Mouse (Mus musculus) heart, embryonic 14.5 days (tissue): Measurements from ENCODE around the gene Stk40. TPM values are rescaled to one million over a fixed set of nuclear protein-coding genes. Genes with fewer than 3 reads are reported as not detected.

Experiments
- ATAC-seq: fragments of 200-750 bp; cut with Nextera tagmentation; 2 replicates; pipeline ENCODE4 v1.8.0; 2017; ENCODE audit warnings: low read depth, moderate TSS enrichment; ENCODE audit not compliant: insufficient number of reproducible peaks, insufficient read depth, low FRiP score
- H3K27ac ChIP-seq, 2 experiments: fragments of 200-500 bp in 1 of 2; fragments of 300-500 bp in 1 of 2; sonication (generic) in 1 of 2; replicated peaks in 1 of 2; 2 replicates each; pipeline ENCODE4 v1.5.1; 2012 to 2014; ENCODE audit warnings: low read depth in 2 of 2, low read length in 2 of 2, control low read depth in 1 of 2, mild to moderate bottlenecking in 1 of 2, mixed read lengths in 1 of 2; ENCODE audit not compliant: control insufficient read depth in 1 of 2, insufficient read depth in 1 of 2
- H3K27me3 ChIP-seq: fragments of 300-500 bp; sonication (generic); 2 replicates; pipeline ENCODE4 v1.6.1; 2014; ENCODE audit warnings: mild to moderate bottlenecking, low read length, control low read depth; ENCODE audit not compliant: control insufficient read depth, insufficient read depth
- H3K36me3 ChIP-seq: fragments of 300-500 bp; sonication (generic); 2 replicates; pipeline ENCODE4 v1.6.1; 2014; ENCODE audit warnings: mild to moderate bottlenecking, control low read depth, low read length, mixed read lengths; ENCODE audit not compliant: control insufficient read depth, insufficient read depth
- H3K4me1 ChIP-seq, 2 experiments: fragments of 200-500 bp in 1 of 2; fragments of 300-500 bp in 1 of 2; sonication (generic) in 1 of 2; 2 replicates each; pipeline ENCODE4 v1.6.1; 2012 to 2014; ENCODE audit warnings: low read length in 2 of 2, control low read depth in 1 of 2, mixed read lengths in 1 of 2; ENCODE audit not compliant: control insufficient read depth in 2 of 2, insufficient read depth in 2 of 2
- H3K4me2 ChIP-seq: fragments of 300-500 bp; sonication (generic); 2 replicates; pipeline ENCODE4 v1.6.1; 2014; ENCODE audit warnings: mild to moderate bottlenecking, low read length
- H3K4me3 ChIP-seq, 2 experiments: fragments of 200-500 bp in 1 of 2; fragments of 300-500 bp in 1 of 2; sonication (generic) in 1 of 2; 2 replicates each; pipeline ENCODE4 v1.5.1; 2012 to 2014; ENCODE audit warnings: low read length in 2 of 2, mild to moderate bottlenecking in 2 of 2, control low read depth in 1 of 2, low read depth in 1 of 2, moderate library complexity in 1 of 2; ENCODE audit not compliant: control insufficient read depth in 1 of 2, insufficient read depth in 1 of 2
- H3K9ac ChIP-seq: fragments of 300-500 bp; sonication (generic); 2 replicates; pipeline ENCODE4 v1.6.1; 2014; ENCODE audit warnings: mild to moderate bottlenecking, low read length
- H3K9me3 ChIP-seq: fragments of 300-500 bp; sonication (generic); 2 replicates; pipeline ENCODE4 v1.6.1; 2016; ENCODE audit warnings: low read length, control low read depth; ENCODE audit not compliant: control insufficient read depth
- WGBS: fragments of 180-500 bp; shearing (Covaris S2); extraction: QIAGEN DNeasy Blood & Tissue Kit; methylation state at CpG from one replicate; pipeline ENCODE4 v1.1.7; 2014; 5-methylcytosine and 5-hydroxymethylcytosine counted together
- polyA plus RNA-seq: library from polyadenylated mRNA; unstranded; fragments of >200 nt; fragmentation: Nextera tagmentation; extraction: Ambion mirVana; gene quantifications from 2 replicates; pipeline ENCODE4 v1.2.1, GENCODE M21; 2014

The Stk40 gene
- polyA plus RNA-seq, 1 experiment from 2014 or later: 17.8 TPM

- H3K4me1 ChIP-seq: peaks cover 34 to 37% of the 10 kb centered on the region in 2 experiments
- H3K9ac ChIP-seq: no peak overlapping the region
- no peaks in the 10 kb centered on the region for H3K9me3 ChIP-seq
- H3K27ac ChIP-seq: peak overlapping the region; percentile 15 to 81; a peak in 3 of 4 replicates
- H3K36me3 ChIP-seq: peaks cover 5% of the 10 kb centered on the region; the same call in 1 of the 2 replicates
- WGBS: 75% methylated on average over 6 of the region's 6 CpGs
- peak overlapping the region; percentile 70 for H3K4me2 ChIP-seq
- ATAC-seq: no peak
- peaks cover 14% of the 10 kb centered on the region; the same call in 1 of the 2 replicates for H3K27me3 ChIP-seq
- 0 out of 4 replicates have a peak overlapping the region, but pooled peaks of 1 of the 2 experiments have one; percentile 56 for H3K4me3 ChIP-seq
Measured at GRCm38 (mm10) chr4:126150949-126151320, 47.2 kb downstream of the Stk40 start.

DNA sequence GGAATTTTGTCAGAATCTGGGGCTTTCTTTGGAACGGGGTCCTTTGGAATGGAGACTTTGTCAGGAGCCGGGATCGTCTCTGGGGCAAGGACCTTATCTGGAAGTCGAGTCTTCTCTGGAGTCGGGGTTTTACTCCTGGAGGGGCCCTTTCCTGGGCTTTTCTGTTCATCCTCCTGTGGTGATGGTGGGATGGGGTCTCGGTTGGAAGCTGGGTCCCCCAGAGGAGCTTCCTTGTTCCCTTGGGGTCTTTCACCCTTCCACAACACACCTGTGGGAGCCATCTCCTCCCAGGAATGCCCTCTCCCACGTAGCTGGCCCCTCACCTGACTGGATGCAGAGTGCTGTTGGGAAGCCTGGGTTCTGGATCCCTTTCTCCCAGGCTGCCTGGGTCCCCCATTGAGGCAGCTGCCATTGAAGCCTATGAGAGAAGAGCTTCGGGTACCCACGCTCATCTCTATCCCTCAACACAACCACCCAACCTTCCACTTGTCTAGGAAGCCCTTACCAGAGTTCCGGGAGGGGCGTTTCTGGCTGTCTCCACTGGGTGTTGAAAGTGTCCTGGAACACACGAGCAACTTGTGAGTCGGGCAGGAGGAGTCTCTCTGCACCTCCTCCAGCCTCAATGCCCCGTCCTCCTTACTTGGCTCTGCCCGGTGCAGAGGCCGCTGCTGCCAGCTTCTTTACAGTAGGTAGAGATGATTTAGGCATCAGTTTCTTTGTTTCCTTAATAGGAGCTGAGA lies 48.1 kb downstream of the Stk40 start:
- no peak for ATAC-seq
- H3K27ac ChIP-seq: no peak overlapping the region

GRCm38 (mm10) chr4:126152864-126153263 lies 49.1 kb downstream of the Stk40 start:
- H3K4me3 ChIP-seq: no peak overlapping the region
- no peak overlapping the region for H3K9ac ChIP-seq
- H3K27me3 ChIP-seq: peaks cover 14% of the 10 kb centered on the region; the same call in 1 of the 2 replicates
- ATAC-seq: no peak
- peaks cover 29 to 34% of the 10 kb centered on the region in 2 experiments for H3K4me1 ChIP-seq
- H3K36me3 ChIP-seq: peaks cover 5% of the 10 kb centered on the region; the same call in 1 of the 2 replicates
- H3K27ac ChIP-seq: no peak overlapping the region
- no peaks in the 10 kb centered on the region for H3K9me3 ChIP-seq
- WGBS: 48% methylated on average over 14 of the region's 14 CpGs
- no peak overlapping the region for H3K4me2 ChIP-seq

More for the DNA sequence above, 48.1 kb downstream of the Stk40 start:
- peaks cover 5% of the 10 kb centered on the region; the same call in 1 of the 2 replicates for H3K36me3 ChIP-seq
- H3K9me3 ChIP-seq: no peaks in the 10 kb centered on the region
- H3K4me3 ChIP-seq: no peak overlapping the region
- H3K9ac ChIP-seq: no peak overlapping the region
- WGBS: 68% methylated on average over 16 of the region's 16 CpGs
- H3K4me1 ChIP-seq: peaks cover 34 to 37% of the 10 kb centered on the region in 2 experiments
- peaks cover 14% of the 10 kb centered on the region; the same call in 1 of the 2 replicates for H3K27me3 ChIP-seq
- no peak overlapping the region for H3K4me2 ChIP-seq

DNA sequence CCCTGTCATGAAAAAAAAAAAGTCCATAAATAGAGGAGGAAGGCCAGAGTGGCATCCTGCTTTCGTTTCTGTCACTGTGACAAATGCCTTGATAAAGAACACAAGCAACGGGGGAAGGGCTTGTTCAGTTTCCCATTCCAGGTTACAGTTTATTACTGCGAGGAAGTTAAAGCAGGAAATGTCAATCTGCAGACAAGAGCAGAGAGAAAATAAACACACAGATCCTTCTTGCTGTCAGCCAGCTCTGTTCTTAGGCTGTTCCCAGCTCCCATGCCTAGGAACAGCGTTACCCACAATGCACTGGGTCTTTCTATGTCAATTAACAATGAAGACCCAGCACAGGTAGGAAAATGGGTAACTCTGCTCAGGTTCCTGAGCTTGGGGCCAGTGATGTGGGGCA lies 51.4 kb downstream of the Stk40 start:
- ATAC-seq: no peak
- no peaks in the 10 kb centered on the region for H3K9me3 ChIP-seq
- no peak overlapping the region for H3K4me2 ChIP-seq
- no peaks in the 10 kb centered on the region for H3K27me3 ChIP-seq
- WGBS: 24% methylated on average over 4 of the region's 4 CpGs
- no peaks in the 10 kb centered on the region; the same call in 1 of the 2 replicates for H3K36me3 ChIP-seq
- H3K4me3 ChIP-seq: no peak overlapping the region
- peaks cover 17 to 18% of the 10 kb centered on the region in 2 experiments for H3K4me1 ChIP-seq
- H3K9ac ChIP-seq: no peak overlapping the region
- peak overlapping the region; percentile 19 to 62 for H3K27ac ChIP-seq

DNA sequence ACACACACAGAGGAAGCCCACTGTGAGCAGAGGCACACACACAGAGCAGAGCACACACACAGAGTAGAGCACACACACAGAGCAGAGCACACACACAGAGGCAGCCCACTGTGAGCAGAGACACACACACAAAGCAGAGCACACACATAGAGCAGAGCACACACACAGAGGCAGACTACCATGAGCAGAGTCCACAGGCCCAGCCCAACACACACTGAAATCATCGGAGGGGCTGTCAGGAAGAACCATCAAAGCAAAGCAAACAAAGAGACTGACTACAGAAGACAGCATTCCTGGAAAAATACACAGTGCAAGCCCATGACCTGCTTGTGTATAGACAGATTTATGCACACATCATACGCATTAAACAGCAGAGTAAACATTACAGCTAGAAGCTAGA lies 52.1 kb downstream of the Stk40 start:
- Histone ChIP-seq H3K36me3 (no peaks in the 10 kb centered on the region), H3K9me3 (no peaks in the 10 kb centered on the region), H3K9ac (no peak overlapping the region), H3K27ac (peak overlapping the region; percentile 19 to 62), H3K4me3 (no peak overlapping the region), H3K4me1 (peaks cover 10 to 12% of the 10 kb centered on the region in 2 experiments; a peak in 2 of 4 replicates), H3K4me2 (no peak overlapping the region), H3K27me3 (no peaks in the 10 kb centered on the region)
- WGBS: 49% methylated on average over 2 of the region's 2 CpGs
- ATAC-seq: no peak

DNA sequence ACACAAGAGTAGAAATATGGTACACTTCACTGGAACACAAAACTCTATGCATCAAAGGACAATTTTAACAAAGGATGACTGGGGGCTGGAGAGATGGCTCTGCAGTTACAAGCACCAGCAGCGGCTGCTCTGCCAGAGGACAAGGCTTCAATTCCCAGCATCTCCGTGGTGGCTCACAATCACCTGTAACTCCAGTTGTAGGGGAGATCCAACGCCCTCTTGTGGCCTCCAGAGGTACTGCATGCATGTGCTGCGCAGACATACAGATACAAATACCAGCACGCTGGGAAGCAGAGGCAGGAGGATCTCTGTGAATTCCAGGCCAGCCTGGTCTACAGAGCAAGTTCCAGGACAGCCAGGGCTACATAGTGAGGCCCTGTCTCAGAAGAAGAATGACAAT lies 52.9 kb downstream of the Stk40 start:
- Histone ChIP-seq H3K27ac (no peak overlapping the region), H3K27me3 (no peaks in the 10 kb centered on the region), H3K9me3 (no peaks in the 10 kb centered on the region), H3K4me3 (no peak overlapping the region), H3K36me3 (no peaks in the 10 kb centered on the region), H3K4me1 (peaks cover 6 to 10% of the 10 kb centered on the region in 2 experiments; a peak in 2 of 4 replicates), H3K9ac (no peak overlapping the region), H3K4me2 (no peak overlapping the region)
- no peak for ATAC-seq
- 56% methylated on average over 5 of the region's 5 CpGs for WGBS

DNA sequence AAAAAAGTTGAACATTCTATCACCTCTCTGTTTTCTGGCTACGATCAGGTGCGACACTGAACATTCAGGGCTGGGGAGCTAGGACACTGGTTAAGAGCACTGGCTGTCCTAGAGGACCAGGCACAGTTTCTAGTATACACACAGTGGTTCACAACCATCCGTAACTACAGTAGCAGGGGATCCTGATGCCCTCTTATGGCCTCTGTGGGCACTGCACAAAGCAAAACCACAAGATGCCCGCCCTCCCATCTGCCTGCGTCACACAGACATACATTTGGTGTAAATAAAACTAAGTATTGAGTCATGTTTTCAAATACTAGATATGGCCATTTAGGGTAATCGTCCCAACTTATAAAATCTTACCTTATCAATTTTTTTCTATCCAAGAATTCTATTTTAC lies 53.8 kb downstream of the Stk40 start:
- 88% methylated on average over 6 of the region's 6 CpGs for WGBS
- H3K4me3 ChIP-seq: no peak overlapping the region
- no peak overlapping the region for H3K27ac ChIP-seq
- H3K9me3 ChIP-seq: no peaks in the 10 kb centered on the region
- H3K4me2 ChIP-seq: no peak overlapping the region
- H3K9ac ChIP-seq: no peak overlapping the region
- H3K36me3 ChIP-seq: no peaks in the 10 kb centered on the region
- H3K27me3 ChIP-seq: no peaks in the 10 kb centered on the region
- peaks cover 6 to 7% of the 10 kb centered on the region in 2 experiments; a peak in 2 of 4 replicates for H3K4me1 ChIP-seq
- ATAC-seq: no peak
